Mouse (Mus musculus) layer of hippocampus, postnatal 25 days (tissue): Measurements from ENCODE around the gene Nell2. TPM values are rescaled to one million over a fixed set of nuclear protein-coding genes. Genes with fewer than 3 reads are reported as not detected.
"Not testable (repeated sequence)": the region's sequence is repeated elsewhere in the genome, so short reads cannot be mapped to it uniquely, and the experiment has no call there.

Source experiments
- DNase-seq, 2 experiments: peaks; one replicate each; pipeline ENCODE4 v3.0.0; 2022; ENCODE audit warnings: mixed read lengths in 2 of 2, low spot score in 1 of 2; ENCODE audit errors: extremely low spot score in 1 of 2
- total RNA-seq, 2 experiments: library from RNA; stranded (reverse); gene quantifications; 2 replicates each; pipeline ENCODE4 v1.2.3; 2021

Gene Nell2
- total RNA-seq, result 100 to 1,000 TPM; 808 to 815 TPM

- peak; percentile 47 to 69 for DNase-seq
Measured at GRCm38 (mm10) chr15:95527948-95528861, at the start of gene Nell2. TSS of gene Nell2 (minus strand) at chr15:95528559.

GRCm38 (mm10) chr15:95574661-95575060, 46.3 kb upstream of the Nell2 start:
- peak; percentile 48 to 67 for DNase-seq

DNA sequence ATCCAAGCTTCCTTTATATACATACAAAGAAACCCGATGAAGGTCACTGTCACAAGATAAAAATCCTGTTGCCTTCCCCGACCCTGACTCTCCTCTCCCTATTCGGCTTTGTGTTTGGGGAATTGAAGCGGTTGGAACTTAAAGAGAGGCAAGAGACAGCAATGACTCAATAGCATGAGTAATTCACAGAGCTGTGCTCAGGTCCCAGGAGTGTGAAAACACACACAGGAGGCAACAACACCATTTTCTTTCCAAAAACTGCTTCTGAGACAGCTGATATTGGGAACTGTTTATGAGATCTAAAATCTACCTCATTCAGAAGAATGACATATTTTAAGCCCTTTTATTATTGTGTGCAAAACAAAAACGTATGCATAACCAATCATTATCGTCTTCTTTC, 41.2 kb upstream of the Nell2 start:
- DNase-seq, result no peak

DNA sequence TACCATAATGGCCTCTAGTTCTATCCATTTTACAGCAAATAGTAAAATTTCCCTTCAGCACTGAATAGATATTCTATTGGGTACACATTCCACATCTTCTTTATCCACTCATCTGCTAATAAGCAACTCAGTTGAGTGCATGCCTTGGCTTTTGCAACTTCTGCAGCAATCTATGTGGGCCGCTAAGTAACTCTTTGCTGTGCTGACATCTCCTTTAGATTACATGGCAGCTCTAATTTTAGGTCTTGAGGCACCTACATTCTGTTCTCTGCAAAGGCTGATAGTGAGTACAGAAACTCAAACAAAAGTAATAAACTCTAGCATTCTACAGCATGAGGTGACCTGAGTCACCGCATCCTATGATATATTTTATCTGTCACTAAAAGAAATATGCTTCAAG, 36.8 kb upstream of the Nell2 start:
- DNase-seq, result no peak

GRCm38 (mm10) chr15:95561303-95561702, 32.9 kb upstream of the Nell2 start:
- no peak for DNase-seq

- no peak for DNase-seq
Measured at GRCm38 (mm10) chr15:95550011-95550410, 21.7 kb upstream of the Nell2 start.

DNA sequence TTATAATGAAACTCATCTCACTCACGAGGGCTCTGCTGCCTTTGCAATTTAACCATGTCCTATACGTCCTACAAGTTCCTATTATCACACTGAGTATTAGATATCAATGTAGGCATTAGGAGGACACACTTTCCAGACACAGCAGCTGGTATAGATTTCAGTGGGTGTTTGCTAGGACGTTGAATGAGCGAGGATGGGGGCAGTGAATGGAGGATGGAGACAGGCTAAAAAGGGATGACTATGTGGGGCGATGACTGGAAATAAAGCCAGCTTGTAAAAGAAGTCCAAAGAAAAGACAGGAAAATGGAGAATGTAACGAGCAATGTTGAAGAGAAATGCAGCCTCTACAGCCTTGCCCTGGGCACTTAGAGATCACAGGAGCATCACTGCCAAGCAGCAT, 14.3 kb upstream of the Nell2 start:
- no peak for DNase-seq

- DNase-seq, result no peak
Measured at GRCm38 (mm10) chr15:95536724-95537123, 8.4 kb upstream of the Nell2 start.

DNA sequence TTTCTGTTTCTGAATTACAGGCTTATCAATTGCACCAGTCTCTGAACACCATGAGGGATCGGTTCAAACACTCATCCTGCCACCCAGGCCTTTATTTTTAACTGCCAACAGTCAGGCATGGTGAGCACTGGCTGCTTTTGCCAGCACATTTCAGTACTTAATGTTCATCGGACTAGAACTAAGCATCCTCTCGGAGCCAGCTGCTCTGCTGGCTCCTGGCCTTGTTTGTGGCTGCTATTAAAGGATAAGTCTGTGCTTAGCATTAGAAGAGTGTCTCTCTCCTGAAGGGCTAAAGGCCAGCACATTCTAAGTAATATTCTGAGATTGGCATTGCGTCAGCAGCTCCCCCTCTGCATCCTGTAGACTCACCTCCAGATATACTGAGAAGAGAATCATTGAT, 7.9 kb upstream of the Nell2 start:
- DNase-seq, result no peak

- no peak for DNase-seq
Measured at GRCm38 (mm10) chr15:95534644-95535043, 6.3 kb upstream of the Nell2 start.

- DNase-seq, result no peak
Measured at GRCm38 (mm10) chr15:95527461-95527947, 855 bp downstream of the Nell2 start.

GRCm38 (mm10) chr15:95526626-95527411, 1.5 kb downstream of the Nell2 start:
- no peak for DNase-seq

GRCm38 (mm10) chr15:95525997-95526396, 2.4 kb downstream of the Nell2 start:
- DNase-seq, result peak in 1 of 2 experiments; percentile 57

GRCm38 (mm10) chr15:95518204-95518603, 10.2 kb downstream of the Nell2 start:
- DNase-seq, result no peak

- DNase-seq, result not testable (repeated sequence)
Measured at GRCm38 (mm10) chr15:95513306-95513705, 15.1 kb downstream of the Nell2 start.

DNA sequence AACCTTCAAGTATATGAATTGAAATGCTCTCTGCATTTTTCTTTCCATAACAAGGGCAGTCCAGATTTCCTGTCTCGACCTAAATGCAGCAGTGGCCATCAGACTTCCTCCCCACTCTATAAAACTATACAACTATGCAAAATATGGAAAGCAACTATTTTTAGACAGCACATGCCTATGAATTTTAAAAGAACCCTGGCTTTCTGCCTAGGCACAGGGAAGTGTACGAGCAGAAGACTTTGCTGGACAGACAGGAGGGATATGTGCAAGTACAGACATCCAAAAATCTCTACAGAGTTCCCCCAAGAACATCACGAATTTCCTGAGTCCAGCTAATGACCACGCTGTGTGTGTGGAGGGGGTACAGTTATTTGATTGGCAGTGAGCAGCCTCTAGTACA, 32.7 kb downstream of the Nell2 start:
- DNase-seq, result no peak

DNA sequence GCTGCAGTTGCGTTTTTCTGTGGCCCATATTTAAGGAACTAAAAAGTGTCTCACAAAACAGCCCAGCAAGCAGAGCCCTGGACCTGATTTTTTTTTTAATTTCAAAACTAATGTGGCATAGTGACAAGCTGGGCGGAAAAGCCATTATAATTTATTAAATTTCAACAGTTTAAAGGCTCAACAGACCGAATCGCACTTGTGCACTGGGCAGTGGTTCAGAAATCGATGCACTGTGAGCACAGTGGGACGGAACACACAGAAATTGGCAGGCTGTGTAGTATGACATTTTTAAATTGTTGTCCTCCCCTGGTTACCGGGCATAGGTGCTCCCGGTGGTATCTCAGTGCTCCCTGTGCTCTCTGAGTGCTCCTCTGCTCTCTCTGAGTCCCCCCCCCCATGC, 33.2 kb downstream of the Nell2 start:
- DNase-seq, result no peak

DNA sequence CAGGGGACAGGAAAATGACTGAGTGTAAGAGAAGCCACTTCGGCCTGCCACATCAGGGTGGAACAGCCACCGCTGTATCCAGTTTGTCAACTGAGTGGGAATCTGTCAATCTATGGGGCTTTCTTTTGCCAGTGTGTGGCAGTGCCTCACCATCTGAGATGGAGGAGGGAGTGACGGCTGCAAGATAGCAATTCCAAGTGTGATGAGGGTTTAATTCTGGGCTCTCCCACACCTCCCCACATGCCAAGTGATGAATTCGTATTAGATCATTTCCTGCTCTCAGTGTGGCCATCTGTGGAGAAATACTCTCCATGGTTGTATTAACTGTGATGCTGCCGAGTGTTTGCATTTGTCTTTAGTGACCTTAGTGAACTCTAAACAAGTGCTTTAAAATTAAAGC, 36.2 kb downstream of the Nell2 start:
- DNase-seq, result no peak

DNA sequence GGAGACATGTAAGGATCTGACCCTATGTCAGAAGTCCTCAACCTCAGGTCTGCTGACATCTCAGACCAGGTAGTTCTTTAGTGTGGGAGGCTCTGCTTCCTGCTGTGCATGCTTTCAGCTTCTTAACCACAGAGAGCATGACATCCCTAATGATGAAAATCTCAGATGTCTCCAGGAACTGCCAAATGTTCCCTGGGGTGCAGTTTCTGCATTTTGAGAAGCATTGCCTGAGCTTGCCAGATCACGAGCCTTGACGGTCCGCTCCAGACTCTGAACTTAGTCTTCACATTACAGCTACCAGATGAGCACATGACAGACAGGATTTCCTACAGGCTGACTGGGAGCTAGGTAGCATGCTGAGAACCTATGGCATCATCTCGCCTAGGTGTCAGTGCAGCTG, 39.2 kb downstream of the Nell2 start:
- no peak for DNase-seq

- DNase-seq, result no peak
Measured at GRCm38 (mm10) chr15:95487961-95488360, 40.4 kb downstream of the Nell2 start.

DNA sequence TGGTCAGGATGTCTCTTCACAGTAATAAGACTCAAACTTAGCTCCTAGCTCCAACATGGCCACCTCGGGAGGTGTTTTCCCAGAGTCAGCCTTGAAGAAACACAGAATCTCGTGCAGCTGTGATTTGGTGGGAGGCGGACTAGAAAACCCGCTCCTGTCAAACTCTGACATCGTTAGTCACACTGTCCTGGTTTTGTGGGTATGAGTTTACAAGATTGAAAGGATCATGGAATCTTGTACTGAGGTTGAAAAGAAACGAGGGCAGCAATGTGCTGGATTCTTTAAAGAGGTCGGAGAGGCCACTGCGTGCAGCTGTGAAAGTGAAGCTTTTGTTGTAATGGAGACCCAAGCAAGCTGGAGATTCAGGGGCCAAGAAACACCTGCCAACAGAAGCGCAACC, 46.4 kb downstream of the Nell2 start:
- no peak for DNase-seq
